Mouse (Mus musculus) NIH3T3 (cell line): ENCODE results near the gene Olfr1037.
"Not testable (repeated sequence)": the region's sequence is repeated elsewhere in the genome, so short reads cannot be mapped to it uniquely, and the experiment has no call there.

Experiments
- DNase-seq: peaks from one replicate; pipeline ENCODE4 v3.0.0-alpha.2; 2012; ENCODE audit warnings: low read depth

The Olfr1037 gene

DNA sequence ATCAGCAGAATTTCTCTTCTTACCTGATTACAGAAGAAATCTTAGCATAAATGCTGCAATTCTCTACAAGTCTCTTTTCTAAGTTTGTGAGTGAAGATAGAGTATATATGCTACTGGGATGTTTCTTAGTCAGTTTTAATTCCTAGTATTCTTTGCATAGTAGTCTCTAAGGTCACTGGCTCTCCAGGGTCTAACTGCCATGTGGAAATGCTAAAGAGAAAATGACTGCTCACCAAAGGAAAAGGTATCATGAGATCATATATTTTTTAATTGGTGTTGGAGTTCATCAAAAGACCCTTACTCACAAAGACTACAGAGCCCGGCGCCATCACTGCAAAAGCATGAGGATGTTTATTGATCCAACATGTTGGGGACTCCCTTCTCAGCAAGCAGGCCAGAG lies at the start of gene Olfr1037:
Gene Olfr1037 (minus strand): TSS at position 101 of the 400 bp plus-strand sequence.
- DNase-seq = no peak

DNA sequence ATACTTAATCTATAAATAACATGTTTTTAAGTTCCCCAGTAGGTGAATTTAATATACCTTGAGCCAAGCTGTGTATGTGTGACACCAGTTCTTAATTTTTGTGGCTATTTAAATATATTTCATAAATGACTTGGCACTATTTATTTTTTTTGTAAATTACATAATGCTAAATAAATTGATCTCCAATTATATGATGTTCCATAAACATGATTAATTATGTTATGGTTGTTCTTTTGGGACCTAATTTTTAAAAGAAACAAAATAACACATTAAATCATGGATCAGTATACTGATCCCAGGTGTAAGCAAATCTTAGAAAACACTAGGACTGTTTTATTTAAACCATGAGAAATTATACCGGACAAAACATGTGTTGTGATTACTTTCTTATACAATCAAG lies 48.6 kb upstream of the Olfr1037 start, which contains the start of gene Olfr1039:
Gene Olfr1039 (minus strand): TSS at position 101 of the 400 bp plus-strand sequence.
- no peak for DNase-seq

DNA sequence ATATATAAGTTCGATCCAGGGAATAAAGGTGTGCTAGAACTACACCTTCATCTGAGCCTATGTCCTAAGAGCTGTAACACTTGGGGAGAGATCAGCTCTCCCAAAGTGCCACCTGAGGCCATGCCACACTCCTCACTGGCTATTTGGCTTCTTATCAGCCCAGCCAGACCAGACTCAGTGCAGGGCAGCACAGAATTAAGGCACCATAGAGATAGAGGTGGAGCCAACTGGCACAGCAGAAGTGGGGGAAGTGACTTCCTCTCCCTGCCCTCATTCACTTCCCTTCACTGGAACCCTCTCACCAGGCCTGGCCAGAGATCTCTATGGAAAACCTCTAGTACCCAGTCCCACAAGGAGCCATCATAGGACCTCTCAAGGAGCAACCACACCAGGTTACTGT lies 6.7 kb downstream of the Olfr1037 start:
- DNase-seq = not testable (repeated sequence)

DNA sequence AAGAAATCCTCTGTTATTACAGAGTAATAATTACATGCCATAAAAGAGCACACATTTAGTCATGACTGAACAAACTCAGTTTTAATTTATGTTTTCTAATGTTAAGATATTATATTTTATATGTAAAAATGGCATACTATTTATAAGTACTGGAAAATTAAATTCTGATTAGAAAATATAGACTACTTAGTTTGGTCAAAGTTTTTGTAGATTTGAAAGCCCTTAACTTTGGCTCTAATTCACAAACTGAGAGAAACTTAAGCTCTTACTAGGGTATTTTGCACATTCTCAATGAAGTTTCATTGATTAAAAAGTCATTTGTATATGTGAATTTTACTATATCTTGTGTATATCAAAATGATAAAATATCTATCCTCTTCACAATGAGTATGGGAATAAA lies 13.5 kb downstream of the Olfr1037 start, which contains the start of gene Olfr1036:
Gene Olfr1036 (plus strand): TSS at position 301 of the 400 bp plus-strand sequence.
- not testable (repeated sequence) for DNase-seq

DNA sequence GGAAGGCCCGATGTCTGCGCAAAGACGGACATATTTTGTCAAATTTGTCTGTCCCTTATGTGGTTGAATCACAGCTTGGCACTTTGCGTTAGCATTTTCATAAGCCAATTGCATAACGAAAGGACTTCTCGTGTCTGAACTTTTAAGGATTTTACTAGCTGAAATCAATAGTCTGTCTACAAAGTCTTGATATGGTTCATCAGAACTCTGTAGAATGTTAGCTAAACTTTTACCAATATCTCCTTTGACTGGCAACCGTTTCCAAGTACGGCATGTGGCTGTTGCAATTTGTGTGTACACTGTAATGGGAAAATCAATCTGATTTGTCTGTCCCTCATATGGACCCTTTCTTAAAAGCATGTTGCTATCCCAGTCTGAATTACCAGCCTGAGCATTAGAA lies 17.0 kb downstream of the Olfr1037 start:
- DNase-seq = no peak

DNA sequence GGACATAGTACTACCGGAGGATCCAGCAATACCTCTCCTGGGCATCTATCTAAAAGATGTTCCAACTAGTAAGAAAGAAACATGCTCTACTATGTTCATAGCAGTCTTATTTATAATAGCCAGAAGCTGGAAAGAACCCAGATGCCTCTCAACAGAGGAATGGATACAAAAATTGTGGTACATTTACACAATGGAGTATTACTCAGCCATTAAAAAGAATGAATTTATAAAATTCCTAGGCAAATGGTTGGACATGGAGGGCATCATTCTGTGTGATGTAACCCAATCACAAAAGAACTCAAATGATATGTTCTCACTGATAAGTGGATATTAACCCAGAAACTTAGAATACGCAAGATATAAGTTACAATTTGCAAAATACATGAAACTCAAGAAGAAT lies 23.4 kb downstream of the Olfr1037 start:
- DNase-seq = not testable (repeated sequence)

DNA sequence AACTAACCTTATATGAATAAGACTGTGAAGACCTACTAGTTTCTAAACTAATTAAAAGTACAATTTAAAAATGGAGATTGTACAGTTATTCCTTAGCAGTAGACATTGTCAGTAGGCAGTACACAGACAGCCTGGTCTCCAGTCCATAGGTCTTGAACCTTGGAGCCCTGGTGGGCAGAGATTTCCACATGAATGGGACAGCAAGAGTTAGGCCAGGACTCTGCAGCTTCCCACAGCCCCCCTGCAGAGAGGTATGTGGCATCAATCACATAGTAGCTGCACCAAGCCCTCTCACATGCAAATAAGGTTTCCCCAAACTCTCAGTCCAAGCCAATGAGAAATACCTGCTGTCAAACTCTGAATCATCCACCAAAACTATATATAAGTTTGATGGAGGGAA lies 36.4 kb downstream of the Olfr1037 start:
- not testable (repeated sequence) for DNase-seq

DNA sequence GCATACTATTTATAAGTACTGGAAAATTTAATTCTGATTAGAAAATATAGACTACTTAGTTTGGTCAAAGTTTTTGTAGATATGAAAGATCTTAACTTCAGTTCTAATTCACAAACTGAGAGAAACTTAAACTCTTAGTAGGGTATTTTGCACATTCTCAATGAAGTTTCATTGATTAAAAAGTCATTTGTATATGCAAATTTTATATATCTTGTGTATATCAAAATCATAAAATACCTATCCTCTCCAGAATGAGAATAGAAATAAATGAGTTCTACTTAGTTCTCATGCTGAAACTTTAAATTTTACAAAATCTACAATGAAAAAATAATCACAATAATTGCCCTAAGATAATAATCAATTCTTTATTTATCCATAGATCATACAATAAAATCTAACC lies 41.6 kb downstream of the Olfr1037 start, which contains the start of gene Olfr1034:
Gene Olfr1034 (plus strand): TSS at position 301 of the 400 bp plus-strand sequence.
- no peak for DNase-seq
